Mouse (Mus musculus): ENCODE measurements at regions not wholly inside any gene's neighbourhood (a gene's known extent, or its start where the extent isn't known, plus 50 kb on each side); places are given as distances from the start of the nearest gene placed in this dataset.

DNA sequence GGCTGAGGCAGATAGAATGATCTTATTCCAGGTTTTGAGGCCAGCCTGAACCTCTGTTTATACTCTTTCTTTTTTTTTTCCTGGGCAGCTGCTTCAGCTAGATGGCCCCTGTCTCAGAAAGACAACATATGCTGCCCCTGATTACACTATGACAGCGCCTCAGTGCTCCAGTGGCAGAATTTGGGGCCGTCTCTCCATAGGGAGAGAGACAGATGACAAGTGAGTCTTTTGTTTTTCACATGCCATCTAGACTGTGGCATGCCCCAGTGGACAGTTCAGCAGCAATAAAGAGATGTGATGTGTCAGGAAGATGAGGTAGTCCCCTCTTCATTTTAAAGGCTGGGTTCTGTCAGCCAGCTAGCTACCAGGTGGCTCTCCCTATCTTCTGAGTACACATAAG, 139.8 kb upstream of the 1700025G04Rik start:
- TF ChIP-seq POLR2A (IDR thresholded peaks at IDR 0.05; ENCODE audit: insufficient read depth, low read length) (no peak), CTCF (IDR thresholded peaks at IDR 0.05; ENCODE audit: low read depth, low read length) (no peak)

All from ES-Bruce4 (cell line).